Mouse (Mus musculus): ENCODE measurements at regions not wholly inside any gene's neighbourhood (a gene's known extent, or its start where the extent isn't known, plus 50 kb on each side); places are given as distances from the start of the nearest gene placed in this dataset.
"Not testable (repeated sequence)": the region's sequence is repeated elsewhere in the genome, so short reads cannot be mapped to it uniquely, and the experiment has no call there.

GRCm38 (mm10) chr16:9016040-9016761, 186.3 kb downstream of the 1810013L24Rik start:
- DNase-seq (ENCODE audit: low read depth) = peak; percentile 7

GRCm38 (mm10) chr16:9016762-9017086, 186.8 kb downstream of the 1810013L24Rik start:
- no peak for DNase-seq (ENCODE audit: low read depth)

GRCm38 (mm10) chr16:9030717-9031116, 200.8 kb downstream of the 1810013L24Rik start:
- DNase-seq (ENCODE audit: low read depth) = no peak

DNA sequence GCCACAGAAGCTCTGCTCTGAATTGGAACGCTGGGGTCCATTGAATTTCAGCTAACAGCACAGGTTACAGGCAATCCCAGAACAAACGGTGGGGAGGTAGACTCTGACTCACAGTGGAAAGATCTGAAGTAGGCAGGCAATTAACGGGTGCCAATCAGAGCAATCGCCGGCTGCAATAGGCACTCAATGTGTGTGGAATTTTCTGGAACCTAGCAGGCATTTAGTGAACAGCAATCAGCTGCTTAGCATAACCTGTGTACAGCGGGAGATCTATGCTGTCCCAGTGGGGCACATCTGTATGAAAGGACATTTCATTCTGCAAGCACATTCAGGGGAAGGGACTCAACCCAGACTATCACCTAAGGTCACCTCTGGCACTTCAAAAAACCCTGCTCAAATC, 213.4 kb downstream of the 1810013L24Rik start:
- no peak for DNase-seq (ENCODE audit: low read depth)

DNA sequence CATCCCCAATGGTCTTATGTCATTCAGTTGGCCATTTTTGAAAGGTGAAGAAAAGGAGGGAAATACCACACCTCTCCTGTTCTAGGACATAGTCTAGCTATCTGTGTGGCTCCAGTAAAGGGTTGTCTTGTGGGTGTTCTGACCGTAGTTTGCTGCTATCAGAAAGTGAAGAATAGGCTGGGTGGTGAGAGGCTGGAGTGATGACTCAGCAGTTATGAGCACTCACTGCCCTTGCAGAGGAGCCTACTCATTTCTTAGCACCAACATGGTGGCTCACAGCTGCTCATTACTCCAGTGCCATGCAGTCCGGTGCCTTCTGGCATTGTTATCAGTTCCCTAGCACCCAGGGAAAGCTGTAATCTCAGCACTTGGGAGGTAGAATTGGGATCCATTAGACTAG, 217.0 kb downstream of the 1810013L24Rik start:
- peak; percentile 7 for DNase-seq (ENCODE audit: low read depth)

GRCm38 (mm10) chr16:9054415-9054814, 224.5 kb downstream of the 1810013L24Rik start:
- no peak for DNase-seq (ENCODE audit: low read depth)

DNA sequence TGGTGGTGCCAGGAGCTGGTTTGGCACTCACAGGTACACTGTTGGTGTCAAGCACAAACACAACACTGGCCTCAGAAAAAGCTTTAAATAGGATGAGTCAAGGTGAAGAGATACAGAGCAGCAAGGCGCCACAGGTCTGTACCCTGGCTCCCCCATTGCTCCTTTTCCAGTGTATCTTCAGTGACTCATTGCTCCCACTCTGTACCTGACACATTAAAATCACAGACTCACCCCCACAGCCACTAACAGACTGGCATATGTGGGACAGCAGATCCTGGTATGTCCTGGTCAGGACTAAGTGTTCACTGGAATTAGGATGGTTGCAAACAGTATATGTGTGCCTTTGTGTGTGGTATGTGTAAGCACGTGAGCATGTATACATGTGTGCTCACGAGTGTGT, 226.5 kb downstream of the 1810013L24Rik start:
- no peak for DNase-seq (ENCODE audit: low read depth)

DNA sequence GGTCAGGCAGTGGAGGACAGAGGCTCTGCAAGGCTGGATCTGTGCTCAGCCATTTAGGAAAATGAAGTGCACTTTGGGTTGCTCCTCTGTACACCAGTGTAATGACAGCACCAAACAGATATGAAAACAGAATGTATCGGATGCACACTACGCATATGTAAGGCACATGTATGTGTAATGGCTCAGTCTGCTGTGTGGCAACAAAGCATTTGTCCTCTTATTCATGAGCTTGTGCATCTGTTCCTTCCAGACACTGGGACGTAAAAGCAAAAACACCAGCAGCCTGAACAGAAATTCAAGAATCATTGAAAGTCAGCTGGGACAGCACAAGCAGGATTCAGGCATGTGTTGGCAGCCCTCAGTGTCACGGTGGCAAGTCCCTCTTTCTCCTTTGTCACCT, 241.6 kb downstream of the 1810013L24Rik start:
- no peak for DNase-seq (ENCODE audit: low read depth)

GRCm38 (mm10) chr16:9071956-9072355, 242.1 kb downstream of the 1810013L24Rik start:
- DNase-seq (ENCODE audit: low read depth) = not testable (repeated sequence)

DNA sequence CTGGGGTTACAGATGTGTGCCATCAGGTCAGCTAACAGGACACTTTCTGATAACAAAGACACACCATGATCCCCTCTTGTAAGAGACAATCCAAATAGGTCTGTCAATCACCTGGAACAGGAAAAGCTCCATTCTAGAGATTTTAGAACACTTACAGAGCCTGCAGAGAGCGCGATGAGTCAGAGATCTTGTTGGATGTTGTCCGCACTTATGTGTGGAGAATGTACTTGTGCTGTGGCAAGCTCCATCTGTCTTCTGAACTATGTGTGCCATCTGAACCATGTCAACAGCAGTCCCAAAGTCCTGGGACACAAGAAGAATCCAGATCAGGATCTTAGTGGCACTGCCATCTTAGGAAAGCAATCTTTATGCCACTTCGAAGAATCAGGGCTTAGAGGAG, 244.4 kb downstream of the 1810013L24Rik start:
- no peak for DNase-seq (ENCODE audit: low read depth)

DNA sequence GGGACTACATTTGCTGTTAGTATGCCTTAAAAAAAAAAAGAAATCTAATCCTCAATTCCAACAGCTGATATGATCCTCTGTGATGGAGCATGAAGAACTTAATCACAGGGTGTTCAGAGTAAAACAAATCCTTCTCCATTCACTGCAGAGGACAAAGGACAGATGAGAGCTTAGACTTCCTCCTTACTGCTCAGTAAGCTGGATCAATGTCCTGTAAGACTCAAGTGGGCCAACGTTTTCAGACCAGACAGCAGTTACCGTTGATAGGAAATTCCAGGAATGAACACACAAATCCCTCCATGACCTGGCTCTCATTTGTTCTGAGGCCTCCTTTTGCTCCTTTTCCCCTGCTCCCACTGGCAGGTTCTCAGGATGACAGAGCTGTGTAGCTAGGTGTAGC, 247.6 kb downstream of the 1810013L24Rik start:
- no peak for DNase-seq (ENCODE audit: low read depth)

GRCm38 (mm10) chr16:9078405-9078942, 248.6 kb downstream of the 1810013L24Rik start:
- DNase-seq (ENCODE audit: low read depth) = no peak

DNA sequence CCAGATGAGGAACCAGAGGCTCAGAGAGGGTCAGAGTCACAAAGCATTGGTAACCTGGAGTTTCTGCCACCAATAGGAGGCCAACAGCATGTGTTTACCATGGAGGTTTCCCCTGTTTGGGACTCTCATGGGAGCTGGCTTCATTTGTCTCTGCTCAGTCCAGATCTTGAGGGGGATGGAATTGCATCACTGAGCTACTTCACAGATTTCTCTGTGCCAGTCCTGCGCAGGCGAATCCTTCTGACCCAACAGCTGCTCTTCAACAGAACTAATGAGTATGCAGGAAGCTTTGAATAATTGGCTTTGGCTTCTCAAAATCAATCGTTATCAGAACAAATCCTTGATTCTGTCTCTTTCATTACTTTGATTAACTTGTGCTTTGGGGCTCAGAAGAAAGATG, 253.1 kb downstream of the 1810013L24Rik start:
- DNase-seq (ENCODE audit: low read depth) = no peak

- DNase-seq (ENCODE audit: low read depth) = no peak
These were observed 253.8 kb downstream of the 1810013L24Rik start for GRCm38 (mm10) chr16:9083740-9084139.

GRCm38 (mm10) chr16:9084581-9084980, 254.7 kb downstream of the 1810013L24Rik start:
- DNase-seq (ENCODE audit: low read depth) = no peak

- no peak for DNase-seq (ENCODE audit: low read depth)
These were observed 255.2 kb downstream of the 1810013L24Rik start for GRCm38 (mm10) chr16:9085133-9085532.

GRCm38 (mm10) chr16:9085977-9086376, 256.1 kb downstream of the 1810013L24Rik start:
- no peak for DNase-seq (ENCODE audit: low read depth)

GRCm38 (mm10) chr16:9091790-9092189, 261.9 kb downstream of the 1810013L24Rik start:
- no peak for DNase-seq (ENCODE audit: low read depth)

GRCm38 (mm10) chr16:9092191-9092848, 262.4 kb downstream of the 1810013L24Rik start:
- DNase-seq (ENCODE audit: low read depth) = peak; percentile 90

GRCm38 (mm10) chr16:9093593-9093992, 263.7 kb downstream of the 1810013L24Rik start:
- DNase-seq (ENCODE audit: low read depth) = peak; percentile 55

GRCm38 (mm10) chr16:9094201-9094600, 264.3 kb downstream of the 1810013L24Rik start:
- no peak for DNase-seq (ENCODE audit: low read depth)

DNA sequence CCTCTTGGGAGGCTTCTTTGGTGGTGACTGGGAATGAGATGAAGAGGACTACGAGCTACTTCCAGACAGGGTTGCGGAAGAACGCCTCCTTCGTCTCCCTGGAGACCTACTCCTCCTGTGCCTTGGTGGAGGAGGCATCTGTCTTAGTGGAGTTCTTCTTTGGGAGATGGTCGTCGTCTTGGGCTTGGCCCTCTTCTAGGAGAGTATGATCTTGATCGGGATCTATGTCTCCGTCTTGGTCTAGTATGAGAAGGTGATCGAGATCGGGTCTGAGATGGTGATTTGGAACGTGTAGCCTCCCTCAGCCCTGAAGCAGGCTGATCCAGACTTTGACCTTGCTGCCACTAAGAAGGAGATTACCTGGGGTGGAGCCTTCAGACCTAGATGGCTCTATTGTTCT, 276.3 kb downstream of the 1810013L24Rik start:
- DNase-seq (ENCODE audit: low read depth) = no peak

DNA sequence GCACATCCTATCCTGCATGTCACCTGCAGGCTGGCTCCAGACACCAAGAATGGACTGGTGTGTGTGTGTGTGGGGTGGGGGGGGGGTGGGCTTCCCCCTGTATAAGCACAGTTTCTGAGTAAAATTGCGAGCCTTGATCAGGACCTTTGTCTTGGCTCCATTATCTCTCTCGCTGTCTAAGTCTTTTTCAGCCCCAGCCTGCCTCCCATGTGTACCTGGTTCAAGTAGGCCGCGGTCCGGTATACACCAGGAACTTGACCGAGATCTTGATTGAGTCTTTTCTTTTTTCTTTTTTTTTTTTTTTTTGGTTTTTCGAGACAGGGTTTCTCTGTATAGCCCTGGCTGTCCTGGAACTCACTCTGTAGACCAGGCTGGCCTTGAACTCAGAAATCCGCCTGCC, 276.8 kb downstream of the 1810013L24Rik start:
- DNase-seq (ENCODE audit: low read depth) = not testable (repeated sequence)

DNA sequence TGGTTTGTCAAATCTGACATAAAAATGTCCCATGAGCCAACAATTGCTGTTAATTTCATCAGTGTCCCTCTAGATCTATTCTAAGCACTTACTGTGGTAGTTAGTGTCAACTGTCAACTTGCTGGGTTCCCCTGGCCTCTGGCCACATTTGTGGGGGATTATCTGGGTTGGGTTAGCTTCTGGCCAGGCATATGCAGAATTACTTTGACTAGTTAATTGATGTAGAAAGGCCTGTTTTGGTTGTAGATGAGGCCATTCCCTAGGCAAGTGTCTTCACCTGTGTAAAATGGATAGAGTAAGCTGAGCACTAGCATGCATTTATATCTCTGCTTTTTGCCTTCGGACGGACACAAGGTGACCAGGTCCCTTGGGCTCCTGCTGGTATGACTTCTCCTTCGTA, 283.9 kb downstream of the 1810013L24Rik start:
- DNase-seq (ENCODE audit: low read depth) = no peak

Data from NIH3T3 (cell line).